Mouse (Mus musculus): ENCODE data around the gene Fas. TPM values are rescaled to one million over a fixed set of nuclear protein-coding genes. Genes with fewer than 3 reads are reported as not detected.

The Fas gene
- total RNA-seq, 2 experiments from 2014 or later, result 1.6 to 1.7 TPM

DNA sequence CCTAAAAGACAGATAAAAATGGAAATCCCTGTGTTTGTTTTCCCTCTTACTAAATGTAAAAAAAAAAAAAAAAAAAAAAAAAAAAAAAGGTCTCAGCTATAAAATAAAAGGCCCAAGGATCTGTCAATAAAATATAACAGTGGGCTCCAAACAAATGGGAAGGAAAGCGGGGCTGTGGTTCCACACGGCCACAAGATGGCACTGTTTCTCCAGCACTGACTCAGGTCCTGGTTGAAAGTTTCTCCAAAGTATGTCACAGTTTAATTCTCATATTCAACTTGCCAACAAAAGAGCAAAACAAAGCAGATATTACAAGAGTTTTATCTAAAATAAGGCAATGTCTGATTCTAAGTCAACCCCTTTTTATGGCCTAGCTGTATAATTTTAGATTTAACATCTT is 43.8 kb downstream of the Fas start:
- DNase-seq (ENCODE audit: low spot score in 2 of 2), result peak; percentile 45 to 66
- intact Hi-C loops (cut with DNase I), result loop anchor here (1.0 to 10.0 kb wide), 5 partner anchors 89 to 441 kb away; no protein-coding TSS in a partner anchor

DNA sequence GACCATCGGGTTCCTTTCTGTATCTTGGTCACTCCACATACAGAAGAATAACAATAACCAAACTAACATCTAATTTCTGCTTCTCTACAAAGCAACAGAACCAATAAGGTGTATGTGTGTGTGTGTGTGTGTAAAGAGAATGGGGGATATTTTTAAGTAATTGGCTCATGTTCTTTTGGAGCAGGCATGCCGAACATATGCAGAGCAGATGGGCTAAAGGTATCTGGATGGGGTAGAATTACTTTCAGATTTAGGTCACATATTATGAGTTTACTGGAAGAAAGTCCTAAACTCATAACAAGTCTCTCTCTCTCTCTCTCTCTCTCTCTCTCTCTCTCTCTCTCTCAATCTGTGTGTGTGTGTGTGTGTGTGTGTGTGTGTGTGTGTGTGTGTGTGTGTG is 54.2 kb downstream of the Fas start:
- DNase-seq (ENCODE audit: low spot score in 2 of 2), result no peak
- intact Hi-C loops (cut with DNase I), result no loop called here

DNA sequence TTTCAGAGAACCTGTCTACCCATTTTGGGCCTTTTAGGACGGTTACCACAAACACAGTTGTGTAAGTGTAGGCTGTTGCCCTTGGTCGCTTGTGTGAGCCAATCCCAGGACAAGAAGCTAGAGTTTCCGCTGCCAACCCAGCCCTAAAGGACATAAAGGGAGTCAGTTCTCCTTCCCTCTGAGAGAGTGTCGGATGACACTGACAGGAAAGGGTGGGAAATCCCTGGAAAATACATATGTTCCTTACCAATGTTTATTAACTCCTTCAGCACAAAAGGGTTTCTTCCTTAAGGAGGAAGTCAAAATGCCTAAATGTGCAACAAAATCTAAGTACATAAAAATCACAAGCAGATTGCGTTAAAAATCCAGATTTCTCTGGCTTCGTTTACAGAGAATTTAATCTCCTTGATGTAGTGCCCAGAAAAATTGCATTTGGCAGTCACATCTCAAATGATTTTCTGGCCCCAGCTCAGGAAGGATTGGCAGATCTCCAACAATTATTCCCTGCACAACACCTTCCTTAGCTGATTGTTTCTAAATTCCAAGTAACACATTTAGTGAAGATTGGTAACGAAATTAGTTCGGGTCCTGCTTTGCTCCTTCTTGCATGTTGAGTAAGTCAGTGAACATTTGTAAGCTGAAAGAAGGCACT is 55.3 kb downstream of the Fas start:
- intact Hi-C loops (cut with DNase I), result no loop called here
- DNase-seq (ENCODE audit: low spot score in 2 of 2), result peak in 1 of 2 experiments; percentile 5

DNA sequence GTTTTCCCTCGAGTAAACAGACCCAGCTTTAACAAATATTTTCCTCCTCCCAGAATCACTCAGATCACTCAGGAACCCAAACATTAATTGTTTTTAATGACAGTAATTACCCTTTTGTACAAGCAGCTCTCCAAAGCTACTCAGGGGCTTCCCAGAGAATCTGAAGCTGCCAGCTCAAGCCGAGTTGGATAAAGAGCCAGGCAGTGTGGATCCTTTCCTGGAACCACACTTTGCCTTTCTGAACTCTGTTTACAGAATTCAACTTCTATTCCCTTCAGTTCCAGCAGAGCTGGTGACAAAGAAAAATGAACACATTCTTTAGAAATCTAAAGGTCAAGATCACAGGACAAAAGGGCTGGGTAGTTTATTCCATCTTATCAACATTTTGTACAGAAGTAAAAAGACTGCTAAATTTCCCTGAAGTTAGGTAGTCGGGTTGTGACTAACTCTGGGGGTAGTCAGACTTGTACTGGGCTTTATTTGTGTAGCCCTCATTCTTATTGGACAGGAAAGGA is 62.9 kb downstream of the Fas start:
- no peak for DNase-seq (ENCODE audit: low spot score in 2 of 2)
- intact Hi-C loops (cut with DNase I), result no loop called here

DNA sequence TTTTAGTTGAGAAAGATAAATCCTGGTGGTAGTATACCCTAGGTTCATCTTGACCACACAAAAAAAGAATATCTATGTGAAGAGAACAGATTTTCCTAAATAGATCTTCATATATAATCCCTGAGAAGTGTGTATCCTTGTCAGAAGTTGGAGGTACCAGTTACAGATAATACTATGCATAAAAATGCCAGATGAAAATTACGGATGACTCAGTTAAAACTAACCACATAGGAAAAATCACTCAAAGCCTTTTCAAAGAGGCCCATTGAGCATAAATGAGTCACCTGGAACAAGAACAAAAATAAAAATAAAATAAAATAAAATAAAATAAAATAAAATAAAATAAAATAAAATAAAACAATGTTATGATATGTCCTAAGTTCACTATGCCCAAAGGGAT is 72.2 kb downstream of the Fas start:
- no peak for DNase-seq (ENCODE audit: low spot score in 2 of 2)
- intact Hi-C loops (cut with DNase I), result no loop called here

DNA sequence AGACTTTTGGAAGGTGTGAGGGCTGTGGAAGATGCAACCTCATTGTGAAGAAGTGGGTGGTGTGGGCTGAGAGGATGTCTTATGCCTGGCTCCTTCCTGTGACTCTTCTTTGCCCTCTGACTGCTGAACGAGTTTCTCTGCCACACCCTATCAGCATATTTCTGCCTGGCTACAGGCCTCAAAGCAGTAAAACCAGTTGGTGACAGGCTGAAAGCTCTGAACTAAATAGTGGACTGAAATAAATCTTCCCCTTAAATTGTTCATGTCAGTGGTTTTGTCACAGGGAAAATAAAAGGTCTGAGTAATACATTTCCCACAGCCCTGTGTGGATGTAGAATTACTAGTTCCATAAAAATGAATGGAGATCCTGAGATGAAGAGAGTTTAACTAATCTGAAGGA is 79.1 kb downstream of the Fas start:
- intact Hi-C loops (cut with DNase I), result no loop called here

DNA sequence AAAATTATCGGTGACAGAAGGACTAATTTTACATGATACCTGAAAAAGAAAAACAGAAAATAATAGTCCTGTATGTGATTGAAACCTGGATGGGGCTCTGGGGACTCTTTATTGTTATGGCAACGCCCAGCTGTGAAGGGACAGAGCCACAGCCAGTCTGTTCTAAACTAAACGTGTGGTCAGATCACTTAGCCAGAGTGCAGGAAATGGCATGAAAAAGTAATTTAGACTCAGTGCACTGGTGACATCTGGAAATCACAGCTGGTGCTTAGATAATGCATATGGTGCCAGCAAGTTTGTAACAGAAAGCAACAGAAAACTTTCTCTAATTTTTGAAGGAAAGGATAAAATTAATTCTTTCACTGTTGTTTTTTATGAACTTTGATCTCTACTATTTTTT is 79.9 kb downstream of the Fas start:
- intact Hi-C loops (cut with DNase I), result no loop called here
- DNase-seq (ENCODE audit: low spot score in 2 of 2), result no peak

More for the DNA sequence above, 79.1 kb downstream of the Fas start:
- DNase-seq (ENCODE audit: low spot score in 2 of 2), result no peak

Other genes with a start within 250 kb of the Fas start
- gene Lipn, start 223.3 kb upstream of the Fas start, total RNA-seq (2021), result not detected
- gene Lipm, start 189.7 kb upstream of the Fas start, total RNA-seq (2021), result not detected
- gene Ankrd22, start 124.6 kb upstream of the Fas start, total RNA-seq (2021), result under 1 TPM in 1 of 2 experiments, not detected in 1; 0.41 TPM
- 10 to 100 TPM; 18.0 to 18.4 TPM for gene Stambpl1, start 98.4 kb upstream of the Fas start, total RNA-seq (2021)
- gene Acta2, start 35.1 kb upstream of the Fas start, total RNA-seq (2021), result 10 to 100 TPM; 18.2 to 18.9 TPM
- gene Ch25h, start 184.5 kb downstream of the Fas start, total RNA-seq (2021), result under 1 TPM; 0.62 to 0.77 TPM
- 10 to 100 TPM; 15.8 to 17.0 TPM for gene Lipa, start 236.8 kb downstream of the Fas start, total RNA-seq (2021)

All from left cerebral cortex, postnatal 36 days (tissue).